Mouse (Mus musculus): Measurements from ENCODE around the gene Rtn4rl1. TPM values are rescaled to one million over a fixed set of nuclear protein-coding genes. Genes with fewer than 3 reads are reported as not detected.
A peak's percentile ranks its signal among the peaks of the same experiment; 100 is the strongest.

Rtn4rl1 gene
- polyA plus RNA-seq, 1 experiment from 2014 or later, result 18.7 TPM

DNA sequence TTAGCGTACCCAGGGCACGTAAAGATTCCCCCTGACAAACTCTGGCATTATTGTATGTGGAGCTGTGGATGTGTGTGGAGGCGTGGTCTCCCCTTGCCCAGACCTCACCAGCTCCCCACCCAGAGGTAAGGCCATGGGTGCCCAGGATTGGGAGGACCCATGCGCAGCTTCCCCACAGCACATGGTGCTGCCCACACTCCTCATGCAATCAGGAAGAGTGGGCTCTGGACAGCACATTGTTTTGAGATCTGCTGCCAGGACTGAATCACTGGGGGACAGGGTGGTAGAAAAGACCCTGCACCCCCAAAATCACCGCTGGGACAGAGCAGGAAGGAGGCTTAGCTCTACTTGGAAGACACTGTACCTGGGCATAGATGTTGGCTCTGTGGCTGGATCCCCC, 9.0 kb upstream of the Rtn4rl1 start:
- in situ Hi-C loops (cut with MboI; ENCODE audit: low pct_unique_long_range_greater_than_20kb), result loop anchor here (5.0 kb wide), 2 partner anchors 213 to 383 kb away; no protein-coding TSS in a partner anchor
- no peaks in the 10 kb centered on the region for H3K27me3 ChIP-seq
- POLR2A ChIA-PET, result interaction anchor here (1.1 to 1.5 kb wide), 2 partner anchors 8 to 218 kb away, joined by 3 read pairs; no protein-coding TSS in a partner anchor
- DNase-seq (ENCODE audit: low read depth, low spot score) (no peak), ATAC-seq (no peak)
- no peak for TF ChIP-seq CTCF (IDR thresholded peaks at IDR 0.05)
- CTCF ChIA-PET, result interaction anchor here (0.8 kb wide), 1 partner anchor 9 kb away, joined by 4 read pairs; no protein-coding TSS in a partner anchor

DNA sequence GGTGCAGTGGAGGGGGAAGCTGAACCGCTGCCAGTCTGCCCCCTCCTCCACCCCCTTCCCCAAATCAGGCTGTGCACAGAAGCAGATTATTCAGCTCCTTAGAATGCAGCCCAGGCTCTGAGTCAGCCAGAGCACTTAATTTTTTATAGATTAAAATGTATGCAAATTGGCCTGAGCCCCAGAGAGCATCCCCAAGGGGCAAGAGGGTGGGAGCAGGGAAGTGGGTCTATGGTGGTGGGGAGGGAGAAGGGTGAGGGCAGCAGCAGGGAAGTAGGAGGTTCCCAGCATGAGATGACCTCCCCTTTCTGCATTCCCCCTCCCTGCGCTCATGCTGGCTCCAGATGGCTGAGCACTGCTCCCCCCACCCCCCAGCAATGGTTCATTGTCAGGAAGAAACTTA, 8.6 kb upstream of the Rtn4rl1 start:
- ChIA-PET POLR2A (interaction anchor here (0.7 to 1.5 kb wide), 3 partner anchors 9 to 217 kb away, joined by 3 read pairs; no protein-coding TSS in a partner anchor), CTCF (interaction anchor here (0.8 kb wide), 1 partner anchor 10 kb away, joined by 4 read pairs; no protein-coding TSS in a partner anchor)
- TF ChIP-seq CTCF (IDR thresholded peaks at IDR 0.05), result no peak
- in situ Hi-C loops (cut with MboI; ENCODE audit: low pct_unique_long_range_greater_than_20kb), result loop anchor here (5.0 kb wide), 2 partner anchors 212 to 382 kb away; no protein-coding TSS in a partner anchor
- DNase-seq (ENCODE audit: low read depth, low spot score) (peak; percentile 54), ATAC-seq (no peak)
- H3K27me3 ChIP-seq, result no peaks in the 10 kb centered on the region

DNA sequence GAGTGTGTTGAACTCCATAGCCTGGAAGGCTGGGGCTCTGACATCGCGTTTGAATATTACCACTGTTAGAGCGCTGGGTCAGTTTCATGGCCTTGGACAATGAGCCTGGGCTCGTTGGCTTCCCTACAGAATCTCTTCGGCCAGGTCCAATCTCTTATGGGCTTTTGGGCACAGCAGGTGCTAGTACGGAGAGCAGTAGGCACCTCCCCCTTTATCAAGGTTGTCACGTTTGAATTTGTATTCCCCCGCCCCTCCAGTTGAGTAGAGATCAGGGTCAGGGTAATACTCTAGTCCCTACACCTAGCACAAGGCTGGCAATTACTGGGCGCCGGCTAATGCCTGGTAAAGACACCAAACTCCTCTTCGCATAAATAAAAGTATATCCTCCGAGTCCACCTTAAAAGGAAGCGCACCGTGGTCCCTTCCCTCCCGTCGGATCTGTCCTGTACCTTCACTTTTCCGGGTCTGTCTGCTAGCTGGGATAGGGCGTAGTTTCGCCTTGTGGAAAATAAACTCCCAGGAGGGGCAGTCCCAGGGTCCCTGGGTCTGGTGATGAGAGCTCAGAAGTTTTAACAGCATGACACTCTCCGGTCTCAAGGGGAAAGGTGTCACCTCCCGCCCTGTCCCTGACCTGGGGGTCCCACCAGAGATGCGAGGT, 3.7 kb upstream of the Rtn4rl1 start:
- ATAC-seq (peak; percentile 15), DNase-seq (ENCODE audit: low read depth, low spot score) (no peak)
- peaks cover 8% of the 10 kb centered on the region for H3K27me3 ChIP-seq
- in situ Hi-C loops (cut with MboI; ENCODE audit: low pct_unique_long_range_greater_than_20kb), result loop anchor here (5.0 kb wide), 2 partner anchors 37 to 102 kb away; no protein-coding TSS in a partner anchor
- POLR2A ChIA-PET, result interaction anchor here (1.8 kb wide), 1 partner anchor 9 kb away, joined by 4 read pairs; no protein-coding TSS in a partner anchor
- CTCF ChIA-PET, result interaction anchor here (2.7 kb wide), 1 partner anchor 100 kb away, joined by 21 read pairs; no protein-coding TSS in a partner anchor
- no peak for TF ChIP-seq CTCF (IDR thresholded peaks at IDR 0.05)

DNA sequence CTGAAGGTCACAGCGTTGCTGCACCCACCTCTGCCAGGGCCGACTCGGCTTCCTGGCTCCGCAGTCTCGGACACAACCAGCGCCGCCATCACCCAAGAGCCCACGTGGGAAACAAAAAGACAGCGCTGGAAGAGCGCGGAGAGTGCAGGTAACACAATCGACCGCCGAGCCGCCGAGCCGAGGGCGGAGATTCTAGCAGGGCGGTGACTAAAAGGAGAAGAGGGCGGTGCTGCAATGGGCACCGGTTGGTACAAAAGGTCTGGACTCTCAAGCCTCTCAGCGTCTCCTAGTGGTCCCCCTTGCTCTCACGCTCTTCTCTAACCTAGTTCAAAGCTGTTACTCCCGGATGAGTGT, 3.2 kb upstream of the Rtn4rl1 start:
- ChIA-PET CTCF (interaction anchor here (0.7 to 2.7 kb wide), 4 partner anchors 20 to 103 kb away, joined by 3 to 21 read pairs (median 4); no protein-coding TSS in a partner anchor), POLR2A (interaction anchor here (0.7 to 1.8 kb wide), 3 partner anchors 10 to 42 kb away, joined by 3 to 4 read pairs (median 3); partner anchors contain the start of gene Ovca2)
- DNase-seq (ENCODE audit: low read depth, low spot score) (peak; percentile 47), ATAC-seq (peak; percentile 54)
- peaks cover 9% of the 10 kb centered on the region for H3K27me3 ChIP-seq
- in situ Hi-C loops (cut with MboI; ENCODE audit: low pct_unique_long_range_greater_than_20kb), result loop anchor here (5.0 kb wide), 2 partner anchors 37 to 102 kb away; no protein-coding TSS in a partner anchor
- no peak for TF ChIP-seq CTCF (IDR thresholded peaks at IDR 0.05)

DNA sequence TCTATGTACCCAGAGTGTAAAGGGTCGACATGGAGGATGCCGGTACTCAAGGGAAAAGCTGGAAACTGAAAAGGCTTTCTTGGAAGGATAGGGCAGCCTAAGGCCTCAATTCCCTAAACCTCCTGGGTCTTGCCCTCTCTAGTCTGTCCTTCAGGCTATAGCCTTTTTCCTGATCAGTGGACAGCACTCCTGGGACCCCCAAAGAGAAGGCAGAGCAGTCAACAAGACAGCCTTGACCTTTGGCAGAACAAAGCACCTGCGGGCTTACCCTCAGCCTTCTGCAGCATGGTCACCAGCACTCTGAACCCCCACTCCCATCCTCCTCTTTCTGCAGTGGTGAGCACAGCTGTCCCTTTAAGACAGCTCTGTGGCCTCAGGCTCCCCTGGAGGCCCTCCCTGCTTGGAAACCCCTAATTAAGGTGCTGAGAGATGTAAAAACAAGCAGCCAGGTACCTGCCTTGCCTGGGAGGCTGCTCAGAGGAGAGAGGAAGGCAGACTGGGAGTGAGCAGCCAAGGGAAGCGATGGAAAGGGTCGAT, 2.6 kb upstream of the Rtn4rl1 start, which contains the start of gene Dph1:
TSS of gene Dph1 (minus strand) at position 337 of the 537 bp plus-strand sequence.
- H3K27me3 ChIP-seq, result peaks cover 9% of the 10 kb centered on the region
- ChIA-PET CTCF (interaction anchor here (0.7 to 2.7 kb wide), 4 partner anchors 21 to 103 kb away, joined by 3 to 21 read pairs (median 4); no protein-coding TSS in a partner anchor), POLR2A (interaction anchor here (0.7 to 0.9 kb wide), 2 partner anchors 12 to 41 kb away, joined by 3 read pairs; partner anchors contain the start of gene Ovca2)
- in situ Hi-C loops (cut with MboI; ENCODE audit: low pct_unique_long_range_greater_than_20kb), result loop anchor here (5.0 kb wide), 2 partner anchors 36 to 101 kb away; no protein-coding TSS in a partner anchor
- DNase-seq (ENCODE audit: low read depth, low spot score) (no peak), ATAC-seq (no peak)
- TF ChIP-seq CTCF (IDR thresholded peaks at IDR 0.05), result no peak

DNA sequence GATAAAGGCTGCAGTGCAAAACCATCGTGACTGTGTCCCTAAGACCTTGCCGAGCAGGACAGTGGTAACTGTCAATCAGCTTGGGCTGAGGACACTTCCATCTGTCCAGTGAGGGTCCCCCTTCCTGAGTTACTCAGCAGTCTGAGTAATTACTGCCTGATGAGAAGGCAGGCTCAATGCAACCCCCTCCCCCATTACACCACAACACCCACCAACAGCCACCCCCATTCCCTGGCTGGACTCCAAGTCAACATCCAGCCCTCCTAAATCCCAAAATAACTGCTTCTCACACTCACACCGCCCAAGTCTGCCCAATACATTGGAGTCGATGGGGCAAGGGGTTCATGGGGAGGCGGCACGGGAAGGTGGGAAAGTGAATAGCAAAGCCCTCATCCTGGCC, 1.7 kb upstream of the Rtn4rl1 start:
- in situ Hi-C loops (cut with MboI; ENCODE audit: low pct_unique_long_range_greater_than_20kb), result loop anchor here (5.0 kb wide), 2 partner anchors 35 to 100 kb away; no protein-coding TSS in a partner anchor
- DNase-seq (ENCODE audit: low read depth, low spot score) (no peak), ATAC-seq (no peak)
- POLR2A ChIA-PET, result interaction anchor here (1.4 kb wide), 1 partner anchor 13 kb away, joined by 7 read pairs; the partner anchor contains the start of gene Ovca2
- TF ChIP-seq CTCF (IDR thresholded peaks at IDR 0.05), result no peak
- peaks cover 9% of the 10 kb centered on the region for H3K27me3 ChIP-seq
- CTCF ChIA-PET, result interaction anchor here (0.9 to 2.7 kb wide), 7 partner anchors 12 to 271 kb away, joined by 4 to 21 read pairs (median 5); no protein-coding TSS in a partner anchor

DNA sequence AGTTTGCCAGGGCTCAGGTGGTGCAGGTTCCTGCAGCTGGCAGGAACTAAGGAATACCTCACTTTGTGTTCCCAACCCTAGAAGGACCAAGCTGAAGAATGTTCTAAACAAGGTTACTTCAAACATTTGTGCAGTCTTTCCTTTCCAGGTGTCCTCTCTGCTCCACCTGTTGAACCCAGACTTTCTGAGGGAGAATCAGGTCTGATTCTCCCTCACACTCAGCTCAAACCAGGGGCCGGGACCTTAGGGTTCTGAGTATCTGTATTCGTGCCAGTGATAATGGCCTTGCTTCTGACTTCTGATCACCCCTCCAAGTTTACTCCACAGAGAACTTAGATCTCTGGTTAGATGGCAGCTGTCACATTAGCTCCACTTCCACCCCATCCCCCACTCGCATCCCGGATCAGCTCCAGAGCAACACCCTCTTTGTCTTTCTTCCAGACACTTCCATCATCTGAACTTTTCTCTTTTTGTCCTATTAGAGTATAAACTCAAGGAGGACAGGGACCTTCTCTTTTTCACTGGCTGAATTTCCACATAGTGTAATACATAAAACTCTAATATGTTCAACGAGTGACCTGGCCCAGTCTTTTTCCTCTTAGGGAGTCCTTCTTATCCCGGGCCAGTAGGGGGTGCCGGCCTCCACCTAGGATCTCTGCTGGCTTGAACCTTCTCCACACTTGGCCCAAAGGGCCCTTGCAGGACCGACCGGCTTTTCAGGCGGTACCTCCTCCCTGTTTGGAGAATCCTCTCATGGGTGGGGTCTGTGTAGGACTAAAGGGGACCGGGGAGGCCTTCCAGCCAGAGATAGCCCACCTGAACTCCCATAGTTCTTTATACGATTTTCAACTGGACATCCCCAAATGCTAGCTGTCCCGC, 1.0 kb upstream of the Rtn4rl1 start:
- CTCF ChIA-PET, result interaction anchor here (0.9 to 2.7 kb wide), 10 partner anchors 13 to 270 kb away, joined by 3 to 21 read pairs (median 4); no protein-coding TSS in a partner anchor
- in situ Hi-C loops (cut with MboI; ENCODE audit: low pct_unique_long_range_greater_than_20kb), result loop anchor here (5.0 kb wide), 2 partner anchors 35 to 100 kb away; no protein-coding TSS in a partner anchor

DNA sequence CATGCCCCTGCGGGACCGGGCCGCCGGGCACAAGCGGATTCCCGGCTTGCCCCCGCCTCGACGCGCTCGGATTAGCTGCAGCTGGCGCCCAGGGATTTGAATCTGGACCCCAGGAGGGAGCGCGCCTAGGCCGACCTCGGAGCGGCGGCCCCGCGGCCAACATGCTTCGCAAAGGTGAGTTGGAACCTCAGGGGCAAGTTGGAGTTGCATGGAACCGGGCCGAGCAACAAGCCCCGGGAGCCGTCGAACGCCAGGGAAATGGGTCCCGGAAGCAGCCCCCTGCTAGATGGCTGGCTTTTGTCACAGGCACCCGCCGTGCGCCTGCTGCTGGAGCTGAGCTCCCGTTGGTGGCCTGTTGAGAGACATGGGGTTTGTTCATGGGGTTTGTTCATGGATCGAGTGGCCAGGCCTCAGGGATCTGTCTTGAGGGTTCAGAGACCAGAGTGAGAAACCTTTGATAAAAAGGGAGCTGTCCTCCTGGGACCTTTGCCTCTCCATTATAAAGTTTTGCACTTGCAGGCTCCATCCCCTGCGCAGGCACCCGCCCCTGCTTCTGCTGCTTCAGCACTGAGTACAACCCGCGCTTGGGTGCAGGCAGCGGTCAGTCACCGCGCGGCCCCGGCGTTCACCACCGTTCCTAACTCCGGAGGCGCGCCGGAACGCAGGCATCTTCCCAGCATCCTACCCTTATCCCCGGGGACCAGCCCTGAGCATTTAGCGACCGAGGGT, 702 bp downstream of the Rtn4rl1 start:
- no peak for ATAC-seq
- CTCF ChIA-PET, result interaction anchor here (1.1 to 2.0 kb wide), 5 partner anchors 15 to 210 kb away, joined by 3 to 9 read pairs (median 4); no protein-coding TSS in a partner anchor
- in situ Hi-C loops (cut with MboI; ENCODE audit: low pct_unique_long_range_greater_than_20kb), result loop anchor here (5.0 kb wide), 2 partner anchors 33 to 98 kb away; no protein-coding TSS in a partner anchor
- no peak for TF ChIP-seq CTCF (IDR thresholded peaks at IDR 0.05)
- POLR2A ChIA-PET, result interaction anchor here (0.5 to 2.0 kb wide), 5 partner anchors 11 to 96 kb away, joined by 3 to 9 read pairs (median 3); partner anchors contain the start of gene Ovca2
- H3K27me3 ChIP-seq, result peaks cover 9% of the 10 kb centered on the region
- DNase-seq (ENCODE audit: low read depth, low spot score), result no peak

More for the DNA sequence above, 1.0 kb upstream of the Rtn4rl1 start:
- POLR2A ChIA-PET, result interaction anchor here (1.0 to 2.0 kb wide), 3 partner anchors 10 to 98 kb away, joined by 4 to 9 read pairs (median 7); partner anchors contain the start of gene Ovca2
- peaks cover 9% of the 10 kb centered on the region for H3K27me3 ChIP-seq
- peak; percentile 27 for ATAC-seq
- no peak for DNase-seq (ENCODE audit: low read depth, low spot score)
- no peak for TF ChIP-seq CTCF (IDR thresholded peaks at IDR 0.05)
